Mouse (Mus musculus) thymus, adult 2 months (tissue): Measurements from ENCODE around the gene Zbtb20.

Experiments
- CTCF ChIP-seq: fragments of 200-500 bp; IDR thresholded peaks from 2 replicates; pipeline ENCODE4 v1.5.1; 2012; ENCODE audit warnings: mild to moderate bottlenecking, control low read depth, low read length, moderate library complexity, borderline replicate concordance; ENCODE audit not compliant: control insufficient read depth, poor library complexity, insufficient read depth; ENCODE audit errors: extremely low read depth
- POLR2A ChIP-seq: fragments of 200-500 bp; IDR thresholded peaks from 2 replicates; pipeline ENCODE4 v1.6.1; 2012; ENCODE audit warnings: mild to moderate bottlenecking, low read length, control low read depth, moderate library complexity; ENCODE audit not compliant: control insufficient read depth, poor library complexity, insufficient read depth; ENCODE audit errors: extremely low read depth

- TF ChIP-seq CTCF (no peak), POLR2A (no peak)
Observed at GRCm38 (mm10) chr16:43500132-43500853, 624.6 kb downstream of the Zbtb20 start.
